Mouse (Mus musculus): Measurements from ENCODE around the gene Asb10. TPM values are rescaled to one million over a fixed set of nuclear protein-coding genes. Genes with fewer than 3 reads are reported as not detected.

The Asb10 gene
- polyA plus RNA-seq, 1 experiment from 2014 or later, result 0.58 TPM

- no peak for ATAC-seq (ENCODE audit: insufficient read depth, low FRiP score)
- peaks cover 33% of the 10 kb centered on the region for H3K36me3 ChIP-seq (ENCODE audit: control insufficient read depth, insufficient read depth, low read length)
- no peak overlapping the region for H3K4me2 ChIP-seq (ENCODE audit: low read depth, low read length)
- H3K9me3 ChIP-seq (replicated peaks; ENCODE audit: control insufficient read depth, low read length), result no peaks in the 10 kb centered on the region
- peaks cover 17% of the 10 kb centered on the region; the same call in 1 of the 2 replicates for H3K27me3 ChIP-seq (ENCODE audit: control insufficient read depth, insufficient read depth, low read length)
- H3K4me1 ChIP-seq (ENCODE audit: control insufficient read depth, insufficient read depth, low read length), result peaks cover 7% of the 10 kb centered on the region; the same call in 1 of the 2 replicates
- WGBS, result 68% methylated on average over 4 of the region's 4 CpGs
- H3K4me3 ChIP-seq (replicated peaks; ENCODE audit: low read length), result no peak overlapping the region
- no peak overlapping the region for H3K9ac ChIP-seq (ENCODE audit: low read length)
- no peak overlapping the region for H3K27ac ChIP-seq (ENCODE audit: low read length)
Observed at GRCm38 (mm10) chr5:24502786-24503185, 38.0 kb downstream of the Asb10 start.

DNA sequence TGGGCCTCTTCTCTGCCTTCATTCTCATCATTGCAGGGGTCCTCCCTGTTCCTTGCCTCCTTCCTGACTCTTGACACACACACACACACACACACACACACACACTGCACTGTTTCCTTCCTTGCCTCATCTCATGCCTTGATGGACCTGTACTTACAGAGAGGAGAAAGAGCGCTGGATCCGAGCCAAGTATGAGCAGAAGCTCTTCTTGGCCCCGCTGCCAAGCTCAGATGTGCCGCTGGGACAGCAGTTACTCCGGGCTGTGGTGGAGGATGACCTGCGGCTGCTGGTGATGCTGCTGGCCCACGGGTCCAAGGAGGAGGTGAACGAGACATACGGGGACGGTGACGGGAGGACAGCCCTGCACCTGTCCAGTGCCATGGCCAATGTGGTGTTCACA, 39.9 kb downstream of the Asb10 start:
- peaks cover 7% of the 10 kb centered on the region; the same call in 1 of the 2 replicates for H3K4me1 ChIP-seq (ENCODE audit: control insufficient read depth, insufficient read depth, low read length)
- 78% methylated on average over 11 of the region's 11 CpGs for WGBS
- ATAC-seq (ENCODE audit: insufficient read depth, low FRiP score), result no peak
- H3K27ac ChIP-seq (ENCODE audit: low read length), result no peak overlapping the region
- H3K27me3 ChIP-seq (ENCODE audit: control insufficient read depth, insufficient read depth, low read length), result peaks cover 17% of the 10 kb centered on the region; the same call in 1 of the 2 replicates
- H3K36me3 ChIP-seq (ENCODE audit: control insufficient read depth, insufficient read depth, low read length), result peaks cover 33% of the 10 kb centered on the region
- H3K4me2 ChIP-seq (ENCODE audit: low read depth, low read length), result no peak overlapping the region
- H3K9ac ChIP-seq (ENCODE audit: low read length), result no peak overlapping the region
- H3K9me3 ChIP-seq (replicated peaks; ENCODE audit: control insufficient read depth, low read length), result no peaks in the 10 kb centered on the region
- no peak overlapping the region for H3K4me3 ChIP-seq (replicated peaks; ENCODE audit: low read length)

GRCm38 (mm10) chr5:24499113-24499512, 41.7 kb downstream of the Asb10 start:
- Histone ChIP-seq H3K27me3 (ENCODE audit: control insufficient read depth, insufficient read depth, low read length) (0 out of 2 replicates have a peak, but pooled peaks cover 6% of the 10 kb centered on the region), H3K4me3 (replicated peaks; ENCODE audit: low read length) (no peak overlapping the region), H3K4me2 (ENCODE audit: low read depth, low read length) (no peak overlapping the region), H3K9me3 (replicated peaks; ENCODE audit: control insufficient read depth, low read length) (no peaks in the 10 kb centered on the region), H3K36me3 (ENCODE audit: control insufficient read depth, insufficient read depth, low read length) (peaks cover 41% of the 10 kb centered on the region), H3K27ac (ENCODE audit: low read length) (no peak overlapping the region), H3K9ac (ENCODE audit: low read length) (no peak overlapping the region), H3K4me1 (ENCODE audit: control insufficient read depth, insufficient read depth, low read length) (no peaks in the 10 kb centered on the region)
- no peak for ATAC-seq (ENCODE audit: insufficient read depth, low FRiP score)
- WGBS, result 83% methylated on average over 10 of the region's 10 CpGs

GRCm38 (mm10) chr5:24497526-24497925, 43.3 kb downstream of the Asb10 start:
- WGBS, result 79% methylated on average over 12 of the region's 12 CpGs
- no peak overlapping the region for H3K4me3 ChIP-seq (replicated peaks; ENCODE audit: low read length)
- H3K4me1 ChIP-seq (ENCODE audit: control insufficient read depth, insufficient read depth, low read length), result no peaks in the 10 kb centered on the region
- no peak overlapping the region for H3K9ac ChIP-seq (ENCODE audit: low read length)
- no peaks in the 10 kb centered on the region for H3K27me3 ChIP-seq (ENCODE audit: control insufficient read depth, insufficient read depth, low read length)
- H3K9me3 ChIP-seq (replicated peaks; ENCODE audit: control insufficient read depth, low read length), result no peaks in the 10 kb centered on the region
- no peak overlapping the region for H3K4me2 ChIP-seq (ENCODE audit: low read depth, low read length)
- H3K27ac ChIP-seq (ENCODE audit: low read length), result no peak overlapping the region
- peaks cover 46% of the 10 kb centered on the region for H3K36me3 ChIP-seq (ENCODE audit: control insufficient read depth, insufficient read depth, low read length)
- ATAC-seq (ENCODE audit: insufficient read depth, low FRiP score), result no peak

DNA sequence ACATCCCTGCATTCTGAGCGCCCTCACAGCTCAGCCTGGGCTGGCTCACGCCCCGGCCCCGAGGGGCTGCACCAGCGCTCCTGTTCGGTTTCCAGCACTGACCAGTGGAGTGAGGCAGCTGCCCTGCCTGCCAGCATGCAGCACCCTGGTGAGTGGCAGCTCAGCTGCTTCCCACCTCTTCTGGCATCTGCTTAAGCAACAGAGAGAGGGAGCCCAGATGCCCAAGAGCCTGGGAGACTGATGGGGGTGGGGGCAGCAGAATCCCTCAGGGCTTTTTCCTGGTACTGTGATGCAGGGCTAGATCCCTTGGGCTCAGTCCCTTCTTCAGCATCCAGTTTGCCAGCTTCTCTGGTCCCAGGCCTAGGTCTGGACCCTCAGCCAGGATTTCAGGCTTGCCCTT, 44.0 kb downstream of the Asb10 start:
- Histone ChIP-seq H3K9ac (ENCODE audit: low read length) (no peak overlapping the region), H3K4me2 (ENCODE audit: low read depth, low read length) (no peak overlapping the region), H3K36me3 (ENCODE audit: control insufficient read depth, insufficient read depth, low read length) (peaks cover 49% of the 10 kb centered on the region), H3K27ac (ENCODE audit: low read length) (no peak overlapping the region), H3K9me3 (replicated peaks; ENCODE audit: control insufficient read depth, low read length) (no peaks in the 10 kb centered on the region), H3K4me1 (ENCODE audit: control insufficient read depth, insufficient read depth, low read length) (no peaks in the 10 kb centered on the region), H3K4me3 (replicated peaks; ENCODE audit: low read length) (no peak overlapping the region), H3K27me3 (ENCODE audit: control insufficient read depth, insufficient read depth, low read length) (no peaks in the 10 kb centered on the region)
- ATAC-seq (ENCODE audit: insufficient read depth, low FRiP score), result no peak
- 76% methylated on average over 6 of the region's 6 CpGs for WGBS

DNA sequence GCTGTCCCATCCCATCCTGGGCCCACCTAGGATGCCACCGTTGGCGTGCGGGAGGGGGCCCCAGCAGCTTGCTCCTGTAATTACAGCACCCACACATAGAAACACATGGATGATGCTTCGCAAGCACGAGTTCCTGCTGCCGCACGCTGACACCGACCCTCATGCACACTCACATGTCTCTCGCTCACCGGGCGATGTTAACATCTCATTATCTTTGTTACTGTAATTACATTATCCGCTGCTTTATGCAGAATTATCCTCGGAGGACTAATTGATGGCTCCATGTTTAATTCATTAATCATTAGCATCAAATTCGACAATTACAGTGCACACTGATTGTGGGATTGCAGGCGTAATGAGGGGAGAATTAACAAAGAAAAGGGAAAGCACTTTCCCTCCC, 45.8 kb downstream of the Asb10 start:
- 87% methylated on average over 15 of the region's 15 CpGs for WGBS
- no peak overlapping the region for H3K4me3 ChIP-seq (replicated peaks; ENCODE audit: low read length)
- ATAC-seq (ENCODE audit: insufficient read depth, low FRiP score), result no peak
- H3K4me1 ChIP-seq (ENCODE audit: control insufficient read depth, insufficient read depth, low read length), result no peaks in the 10 kb centered on the region
- H3K9ac ChIP-seq (ENCODE audit: low read length), result no peak overlapping the region
- H3K36me3 ChIP-seq (ENCODE audit: control insufficient read depth, insufficient read depth, low read length), result peaks cover 46% of the 10 kb centered on the region
- no peaks in the 10 kb centered on the region for H3K9me3 ChIP-seq (replicated peaks; ENCODE audit: control insufficient read depth, low read length)
- H3K4me2 ChIP-seq (ENCODE audit: low read depth, low read length), result no peak overlapping the region
- no peak overlapping the region for H3K27ac ChIP-seq (ENCODE audit: low read length)
- no peaks in the 10 kb centered on the region for H3K27me3 ChIP-seq (ENCODE audit: control insufficient read depth, insufficient read depth, low read length)

DNA sequence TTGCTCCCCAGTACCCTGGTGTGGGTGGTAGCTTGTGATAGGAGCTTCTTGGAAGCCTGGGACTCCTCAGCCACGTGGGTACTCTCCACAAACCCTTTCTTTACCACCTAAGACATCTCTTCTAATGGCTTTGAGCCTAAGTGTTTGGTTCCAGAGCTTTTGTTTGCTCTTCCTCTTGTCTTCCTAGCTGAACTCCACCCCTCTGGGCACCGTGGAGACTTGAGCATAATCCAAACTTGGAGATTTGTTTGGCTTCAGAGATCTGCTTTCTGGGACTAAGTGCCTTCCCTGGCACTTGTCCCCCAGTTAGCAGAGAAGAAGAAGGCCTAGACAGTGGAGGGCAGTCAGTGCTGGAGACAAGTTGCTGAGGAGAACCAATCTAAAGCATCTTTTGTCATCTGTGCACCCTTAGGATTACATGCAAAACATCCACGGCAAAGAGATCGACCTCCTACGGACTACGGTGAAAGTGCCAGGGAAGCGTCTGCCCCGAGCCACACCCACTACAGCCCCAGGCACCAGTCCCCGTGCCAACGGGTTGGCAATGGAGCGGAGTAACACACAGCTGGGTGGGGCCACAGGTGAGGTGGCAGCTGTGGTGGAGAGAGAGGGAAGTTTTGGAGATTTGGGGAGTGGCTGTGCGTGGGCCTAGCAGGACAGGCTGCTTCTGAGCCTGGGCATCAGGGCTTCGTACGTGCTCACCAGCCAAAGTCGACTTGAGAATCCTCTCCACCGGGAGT, 48.1 kb downstream of the Asb10 start:
- Histone ChIP-seq H3K27me3 (ENCODE audit: control insufficient read depth, insufficient read depth, low read length) (no peaks in the 10 kb centered on the region), H3K27ac (ENCODE audit: low read length) (no peak overlapping the region), H3K4me1 (ENCODE audit: control insufficient read depth, insufficient read depth, low read length) (no peaks in the 10 kb centered on the region), H3K36me3 (ENCODE audit: control insufficient read depth, insufficient read depth, low read length) (peaks cover 34% of the 10 kb centered on the region; the same call in 1 of the 2 replicates), H3K4me2 (ENCODE audit: low read depth, low read length) (no peak overlapping the region), H3K9me3 (replicated peaks; ENCODE audit: control insufficient read depth, low read length) (no peaks in the 10 kb centered on the region), H3K4me3 (replicated peaks; ENCODE audit: low read length) (no peak overlapping the region), H3K9ac (ENCODE audit: low read length) (no peak overlapping the region)
- ATAC-seq (ENCODE audit: insufficient read depth, low FRiP score), result no peak
- 82% methylated on average over 16 of the region's 16 CpGs for WGBS

DNA sequence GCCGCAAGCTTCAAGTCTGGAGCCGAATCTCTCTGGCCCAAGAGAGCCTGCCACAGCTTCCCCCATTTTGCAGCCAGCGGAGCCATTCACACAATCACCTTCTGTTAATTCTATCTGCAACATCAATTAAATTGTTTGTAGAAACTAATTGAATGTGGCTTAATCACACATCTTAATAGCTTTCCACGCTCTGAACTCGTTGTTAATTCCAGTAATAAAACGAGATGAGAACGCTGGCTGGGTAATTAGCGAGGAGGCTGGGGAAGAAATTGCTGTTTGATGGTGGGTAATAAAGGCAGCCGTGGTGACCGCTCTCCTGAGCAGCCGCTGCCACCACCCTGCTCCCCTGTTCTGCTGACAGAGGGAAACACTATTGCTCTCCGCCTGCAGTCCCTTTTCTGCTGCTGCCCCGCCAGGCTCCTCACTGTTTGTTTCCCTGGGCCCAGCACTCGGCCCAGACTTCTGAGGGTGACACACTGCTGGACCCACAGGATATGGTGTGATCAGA, 50.3 kb downstream of the Asb10 start:
- no peak overlapping the region for H3K9ac ChIP-seq (ENCODE audit: low read length)
- no peak for ATAC-seq (ENCODE audit: insufficient read depth, low FRiP score)
- H3K36me3 ChIP-seq (ENCODE audit: control insufficient read depth, insufficient read depth, low read length), result peaks cover 39% of the 10 kb centered on the region
- H3K4me3 ChIP-seq (replicated peaks; ENCODE audit: low read length), result no peak overlapping the region
- H3K9me3 ChIP-seq (replicated peaks; ENCODE audit: control insufficient read depth, low read length), result no peaks in the 10 kb centered on the region
- H3K4me2 ChIP-seq (ENCODE audit: low read depth, low read length), result no peak overlapping the region
- H3K4me1 ChIP-seq (ENCODE audit: control insufficient read depth, insufficient read depth, low read length), result no peaks in the 10 kb centered on the region
- no peaks in the 10 kb centered on the region for H3K27me3 ChIP-seq (ENCODE audit: control insufficient read depth, insufficient read depth, low read length)
- H3K27ac ChIP-seq (ENCODE audit: low read length), result no peak overlapping the region
- WGBS, result 73% methylated on average over 14 of the region's 14 CpGs

DNA sequence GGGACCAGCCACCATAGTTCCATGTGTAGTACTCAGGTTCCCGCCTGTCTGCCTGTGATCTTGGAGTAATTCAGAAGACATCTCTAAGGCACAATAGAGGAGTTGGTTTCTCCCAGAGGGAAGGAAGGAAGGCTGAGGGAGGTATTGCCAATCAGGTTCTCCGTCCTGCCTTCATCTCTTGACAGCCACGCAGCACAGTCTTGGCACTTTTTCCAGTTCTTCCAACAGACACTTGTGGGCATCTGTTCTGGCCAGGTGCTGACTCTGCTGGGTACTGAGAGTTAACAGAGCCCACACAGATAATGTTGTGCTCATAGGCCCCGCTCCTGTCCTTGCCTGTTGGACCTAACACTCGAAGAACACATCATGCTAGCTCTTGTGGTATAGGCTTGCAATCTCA, 54.0 kb downstream of the Asb10 start:
- H3K27ac ChIP-seq (ENCODE audit: low read length), result no peak overlapping the region
- H3K9me3 ChIP-seq (replicated peaks; ENCODE audit: control insufficient read depth, low read length), result no peaks in the 10 kb centered on the region
- H3K4me2 ChIP-seq (ENCODE audit: low read depth, low read length), result no peak overlapping the region
- H3K27me3 ChIP-seq (ENCODE audit: control insufficient read depth, insufficient read depth, low read length), result no peaks in the 10 kb centered on the region
- peaks cover 23% of the 10 kb centered on the region for H3K36me3 ChIP-seq (ENCODE audit: control insufficient read depth, insufficient read depth, low read length)
- no peak for ATAC-seq (ENCODE audit: insufficient read depth, low FRiP score)
- 89% methylated on average over 5 of the region's 5 CpGs for WGBS
- peaks cover 4% of the 10 kb centered on the region; the same call in 1 of the 2 replicates for H3K4me1 ChIP-seq (ENCODE audit: control insufficient read depth, insufficient read depth, low read length)
- H3K4me3 ChIP-seq (replicated peaks; ENCODE audit: low read length), result no peak overlapping the region
- H3K9ac ChIP-seq (ENCODE audit: low read length), result no peak overlapping the region
